Mouse (Mus musculus): ENCODE data around the gene Col27a1.

Col27a1 gene

GRCm38 (mm10) chr4:63260506-63260905, 46.7 kb downstream of the Col27a1 start:
- no peak for DNase-seq (ENCODE audit: low spot score)

DNA sequence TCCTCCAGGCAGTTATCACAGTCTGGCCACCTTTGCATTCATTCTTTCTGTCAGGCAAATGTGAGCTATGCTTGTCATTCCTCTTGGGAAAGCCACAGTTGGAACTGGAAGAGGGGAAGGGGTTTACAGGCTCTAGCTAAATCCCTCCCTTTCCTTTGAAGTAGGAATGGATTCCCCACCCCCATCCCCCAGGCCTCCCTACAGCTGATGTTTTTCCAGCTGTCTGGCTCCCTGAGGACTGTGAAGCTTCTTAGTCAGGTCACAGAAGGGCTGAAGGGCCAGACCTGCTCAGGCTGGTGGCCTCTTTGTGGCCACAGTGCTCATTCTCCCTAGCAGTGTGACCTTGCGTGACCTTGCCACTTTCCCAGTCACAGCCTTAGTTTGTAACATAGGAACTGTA, 49.1 kb downstream of the Col27a1 start:
- DNase-seq (ENCODE audit: low spot score) = no peak

DNA sequence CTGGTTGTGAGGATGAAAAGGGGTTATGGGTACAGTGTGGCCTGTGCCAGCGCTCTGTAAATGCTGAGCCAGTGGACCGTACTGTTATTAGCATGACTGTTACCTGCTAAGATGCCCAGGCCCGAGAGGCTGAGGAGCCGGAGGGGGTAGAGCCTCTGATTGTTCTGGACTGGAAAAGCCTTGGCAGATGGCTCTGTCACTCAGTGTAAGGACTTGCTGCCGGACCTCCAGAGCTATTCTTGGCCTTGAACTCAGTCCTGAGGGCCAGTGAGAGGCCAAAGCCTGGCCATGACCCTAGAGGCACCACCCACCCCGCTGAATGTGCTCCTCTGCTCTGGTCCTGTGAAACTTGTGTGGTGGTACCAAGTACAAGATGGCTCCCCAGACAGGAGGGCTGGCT, 52.5 kb downstream of the Col27a1 start:
- DNase-seq (ENCODE audit: low spot score) = no peak

- no peak for DNase-seq (ENCODE audit: low spot score)
Observed at GRCm38 (mm10) chr4:63267121-63267520, 53.3 kb downstream of the Col27a1 start.

DNA sequence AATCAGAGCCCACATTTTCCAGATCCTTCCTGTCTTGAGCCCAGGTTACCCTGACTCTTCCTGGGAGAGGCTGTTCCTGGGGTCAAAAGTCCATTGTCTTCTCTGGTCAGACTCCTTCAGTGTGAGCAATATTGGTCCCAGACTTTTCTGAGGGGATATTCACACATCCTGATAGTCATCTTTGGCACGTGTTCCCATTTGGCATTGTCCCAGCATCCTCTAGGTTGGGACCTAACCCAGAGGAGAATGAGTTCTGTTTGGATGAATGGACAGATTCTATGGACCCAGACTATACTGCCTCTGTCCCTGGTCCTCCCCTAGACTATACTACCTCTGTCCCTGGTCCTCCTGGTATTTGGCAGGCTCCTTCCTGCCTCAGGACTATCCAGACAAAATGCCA, 53.8 kb downstream of the Col27a1 start:
- no peak for DNase-seq (ENCODE audit: low spot score)

- no peak for DNase-seq (ENCODE audit: low spot score)
Observed at GRCm38 (mm10) chr4:63268777-63269176, 55.0 kb downstream of the Col27a1 start.

GRCm38 (mm10) chr4:63274516-63274915, 60.7 kb downstream of the Col27a1 start:
- no peak for DNase-seq (ENCODE audit: low spot score)

- DNase-seq (ENCODE audit: low spot score) = no peak
Observed at GRCm38 (mm10) chr4:63275251-63275650, 61.4 kb downstream of the Col27a1 start.

GRCm38 (mm10) chr4:63276571-63276970, 62.8 kb downstream of the Col27a1 start:
- DNase-seq (ENCODE audit: low spot score) = no peak

- DNase-seq (ENCODE audit: low spot score) = no peak
Observed at GRCm38 (mm10) chr4:63278821-63279220, 65.0 kb downstream of the Col27a1 start.

- DNase-seq (ENCODE audit: low spot score) = no peak
Observed at GRCm38 (mm10) chr4:63281694-63282093, 67.9 kb downstream of the Col27a1 start.

DNA sequence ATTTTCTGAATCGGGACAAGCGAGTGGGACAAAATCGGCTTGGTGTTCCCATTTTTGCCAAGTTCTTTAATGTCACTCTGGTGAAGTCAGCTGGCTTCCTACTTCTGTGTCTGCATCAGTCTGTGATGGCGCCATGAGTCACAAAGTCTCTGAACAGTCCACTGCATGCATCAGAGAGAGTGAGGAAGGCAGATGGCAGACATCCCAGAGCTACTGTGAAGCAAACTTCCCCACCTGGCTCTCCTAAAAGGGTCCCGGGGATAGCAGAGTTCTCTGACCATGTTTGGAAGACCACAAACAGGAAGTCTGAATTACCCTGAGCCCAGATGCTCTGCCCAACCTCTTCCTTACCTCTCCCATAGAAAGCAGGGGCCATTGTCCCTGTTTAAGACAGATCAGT, 69.5 kb downstream of the Col27a1 start:
- DNase-seq (ENCODE audit: low spot score) = no peak

GRCm38 (mm10) chr4:63286034-63286433, 72.2 kb downstream of the Col27a1 start:
- no peak for DNase-seq (ENCODE audit: low spot score)

GRCm38 (mm10) chr4:63288497-63288896, 74.7 kb downstream of the Col27a1 start:
- no peak for DNase-seq (ENCODE audit: low spot score)

GRCm38 (mm10) chr4:63290081-63290480, 76.3 kb downstream of the Col27a1 start:
- no peak for DNase-seq (ENCODE audit: low spot score)

- DNase-seq (ENCODE audit: low spot score) = peak; percentile 37
Observed at GRCm38 (mm10) chr4:63291075-63291474, 77.3 kb downstream of the Col27a1 start.

DNA sequence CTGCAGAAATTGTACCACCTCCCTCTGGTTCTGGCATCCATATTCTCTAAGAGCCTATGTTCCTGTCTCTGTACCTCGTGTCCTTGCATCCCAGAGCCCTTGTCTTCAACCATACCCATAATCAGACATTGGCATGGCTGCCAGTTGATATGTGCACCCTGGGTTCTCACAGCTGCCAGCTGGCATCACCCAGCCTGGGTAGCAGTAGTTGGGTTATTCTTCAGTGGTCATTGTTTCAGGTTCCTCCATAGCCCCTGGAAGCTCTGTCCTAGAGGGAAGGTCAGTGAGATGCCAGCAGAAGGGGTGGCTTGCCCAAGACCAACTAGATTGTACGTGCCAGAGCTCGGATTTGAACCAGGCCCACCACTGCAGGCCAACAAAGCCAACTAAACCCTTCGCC, 77.9 kb downstream of the Col27a1 start:
- DNase-seq (ENCODE audit: low spot score) = no peak

DNA sequence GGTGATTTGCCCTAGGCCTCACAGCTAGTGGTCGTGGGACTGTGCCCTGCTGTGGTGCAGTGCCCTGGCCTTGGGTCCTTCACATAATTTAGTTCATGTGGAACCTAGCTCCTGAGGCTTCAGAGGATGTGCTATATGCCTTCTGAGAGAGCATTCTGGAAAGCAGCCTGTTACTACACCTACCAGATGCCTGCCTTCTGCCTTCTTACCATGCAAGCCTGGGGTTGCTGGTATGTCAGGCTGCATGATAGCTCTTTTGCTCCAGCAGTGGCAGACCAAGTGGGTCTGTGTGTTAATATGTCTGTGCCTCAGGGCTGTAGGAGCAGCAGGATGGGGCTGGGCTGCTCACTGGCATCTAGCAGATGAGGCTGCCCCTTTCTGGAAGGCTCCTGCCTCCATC, 81.8 kb downstream of the Col27a1 start:
- DNase-seq (ENCODE audit: low spot score) = no peak

- no peak for DNase-seq (ENCODE audit: low spot score)
Observed at GRCm38 (mm10) chr4:63296263-63296662, 82.5 kb downstream of the Col27a1 start.

- no peak for DNase-seq (ENCODE audit: low spot score)
Observed at GRCm38 (mm10) chr4:63296876-63297275, 83.1 kb downstream of the Col27a1 start.

GRCm38 (mm10) chr4:63298191-63298590, 84.4 kb downstream of the Col27a1 start:
- DNase-seq (ENCODE audit: low spot score) = no peak

DNA sequence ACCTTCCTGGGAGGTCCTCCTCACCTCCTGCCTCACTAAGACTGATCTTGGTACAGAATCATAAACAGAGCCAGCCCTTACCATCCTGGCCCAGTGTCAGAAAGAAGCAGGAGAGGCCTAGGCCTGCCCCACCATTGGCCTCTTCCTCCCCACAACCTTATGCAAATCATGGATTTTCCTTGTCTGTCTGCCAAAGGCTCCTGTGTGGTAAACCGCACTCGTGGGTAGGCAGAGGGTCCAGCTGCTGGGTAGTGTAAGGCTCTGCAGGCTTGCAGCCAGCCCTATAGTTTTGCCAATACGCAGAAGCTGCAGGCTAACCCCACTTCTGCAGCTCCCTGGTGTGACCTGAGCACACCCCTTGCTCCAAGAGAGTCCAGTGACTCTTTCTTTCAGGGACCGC, 88.8 kb downstream of the Col27a1 start:
- no peak for DNase-seq (ENCODE audit: low spot score)

GRCm38 (mm10) chr4:63307175-63308062, 93.6 kb downstream of the Col27a1 start:
- peak; percentile 65 for DNase-seq (ENCODE audit: low spot score)

DNA sequence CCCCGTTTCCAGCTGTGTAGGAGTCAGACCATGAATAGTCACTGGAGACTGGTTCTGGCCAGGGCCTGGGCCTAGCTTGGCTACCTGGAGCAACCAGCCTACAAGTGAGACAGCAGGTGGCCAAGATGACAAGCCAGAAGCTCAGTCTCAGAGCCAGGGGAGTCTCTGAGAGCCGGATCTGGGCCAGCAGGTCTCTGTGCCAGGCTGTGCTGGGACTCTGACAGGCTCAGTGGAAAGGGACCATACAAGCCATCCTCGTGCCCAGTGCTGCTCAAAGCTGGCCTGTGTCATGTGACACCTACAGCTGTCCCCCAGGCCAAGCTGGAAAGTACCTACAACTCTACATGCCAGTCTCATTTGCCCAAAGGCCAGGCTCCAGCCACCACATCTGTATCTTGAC, 94.5 kb downstream of the Col27a1 start:
- no peak for DNase-seq (ENCODE audit: low spot score)
